Mouse (Mus musculus): ENCODE measurements at regions not wholly inside any gene's neighbourhood (a gene's known extent, or its start where the extent isn't known, plus 50 kb on each side); places are given as distances from the start of the nearest gene placed in this dataset.

DNA sequence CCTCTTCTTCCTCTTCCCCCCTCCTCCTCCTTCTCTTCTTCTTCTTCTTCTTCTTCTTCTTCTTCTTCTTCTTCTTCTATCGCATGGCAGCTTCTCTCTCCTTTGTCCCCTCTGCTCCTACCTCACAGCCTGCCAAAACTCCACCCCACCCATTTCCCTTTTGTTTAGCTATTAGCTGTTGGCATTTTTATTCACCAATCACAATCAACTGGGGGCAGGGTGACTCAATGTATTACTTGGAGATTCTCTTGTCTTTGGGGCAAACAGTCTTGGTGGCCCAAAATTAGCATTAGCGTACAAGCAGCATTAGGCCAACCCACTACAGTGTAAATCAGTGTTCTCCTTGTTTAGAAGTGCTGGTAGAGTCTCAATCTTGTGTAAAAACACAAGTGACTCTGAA, 585.7 kb downstream of the Tmem132b start:
- Histone ChIP-seq H3K79me2 (replicated peaks; ENCODE audit: control insufficient read depth, insufficient read depth, low read length) (no peaks in the 10 kb centered on the region), H3K4me1 (ENCODE audit: control insufficient read depth, insufficient read depth, low read length) (no peaks in the 10 kb centered on the region), H3K27me3 (ENCODE audit: control insufficient read depth, insufficient read depth, low read length) (no peaks in the 10 kb centered on the region), H3K36me3 (ENCODE audit: control insufficient read depth, insufficient read depth, low read length) (no peaks in the 10 kb centered on the region), H3K27ac (no peak overlapping the region), H3K4me3 (no peak overlapping the region), H3K9ac (ENCODE audit: low read depth, low read length) (no peak overlapping the region)
- no peak for DNase-seq
- intact Hi-C loops (cut with DNase I) = no loop called here
- TF ChIP-seq POLR2A (IDR thresholded peaks at IDR 0.05; ENCODE audit: insufficient read depth, low read depth, low read length) = no peak
- 83% methylated on average over 2 of the region's 2 CpGs for WGBS

DNA sequence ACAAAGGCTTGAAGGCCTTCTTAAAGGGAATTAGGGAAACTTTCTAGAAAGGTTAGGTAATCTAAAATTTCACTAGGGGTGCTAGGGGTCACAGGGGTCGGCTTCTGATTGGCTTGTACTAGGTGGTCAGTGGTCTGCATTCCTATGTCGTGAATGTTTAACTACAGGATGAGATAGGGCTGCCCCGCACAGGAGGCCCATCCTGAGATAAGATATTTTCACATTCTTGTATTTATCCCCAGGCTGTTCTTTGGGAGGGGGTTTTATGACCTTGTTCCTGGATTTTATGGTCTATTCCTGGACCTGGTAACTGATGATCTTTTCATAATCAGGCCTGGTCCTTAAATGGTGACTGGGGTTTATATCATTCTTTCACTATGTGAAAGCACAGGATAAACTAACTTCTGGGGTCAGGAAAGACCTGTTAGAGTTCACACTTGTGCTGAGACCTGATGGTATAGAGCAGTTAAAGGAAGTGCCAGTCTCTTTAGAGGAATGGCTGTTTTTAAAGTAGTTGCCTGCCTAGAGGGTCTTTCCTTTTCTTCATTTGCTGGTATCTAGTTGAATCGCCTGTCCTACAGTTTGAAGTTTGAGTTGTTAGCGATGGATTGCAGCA, 586.4 kb downstream of the Tmem132b start:
- Histone ChIP-seq H3K36me3 (ENCODE audit: control insufficient read depth, insufficient read depth, low read length) (no peaks in the 10 kb centered on the region), H3K79me2 (replicated peaks; ENCODE audit: control insufficient read depth, insufficient read depth, low read length) (no peaks in the 10 kb centered on the region), H3K9ac (ENCODE audit: low read depth, low read length) (no peak overlapping the region), H3K4me3 (no peak overlapping the region), H3K27ac (no peak overlapping the region), H3K27me3 (ENCODE audit: control insufficient read depth, insufficient read depth, low read length) (no peaks in the 10 kb centered on the region), H3K4me1 (ENCODE audit: control insufficient read depth, insufficient read depth, low read length) (no peaks in the 10 kb centered on the region)
- intact Hi-C loops (cut with DNase I) = no loop called here
- WGBS = 34% methylated on average over 5 of the region's 5 CpGs
- no peak for DNase-seq
- TF ChIP-seq CTCF (IDR thresholded peaks at IDR 0.05) (no peak), POLR2A (IDR thresholded peaks at IDR 0.05; ENCODE audit: insufficient read depth, low read depth, low read length) (no peak), EP300 (IDR thresholded peaks at IDR 0.05; ENCODE audit: insufficient read depth, low read depth, low read length) (no peak)

DNA sequence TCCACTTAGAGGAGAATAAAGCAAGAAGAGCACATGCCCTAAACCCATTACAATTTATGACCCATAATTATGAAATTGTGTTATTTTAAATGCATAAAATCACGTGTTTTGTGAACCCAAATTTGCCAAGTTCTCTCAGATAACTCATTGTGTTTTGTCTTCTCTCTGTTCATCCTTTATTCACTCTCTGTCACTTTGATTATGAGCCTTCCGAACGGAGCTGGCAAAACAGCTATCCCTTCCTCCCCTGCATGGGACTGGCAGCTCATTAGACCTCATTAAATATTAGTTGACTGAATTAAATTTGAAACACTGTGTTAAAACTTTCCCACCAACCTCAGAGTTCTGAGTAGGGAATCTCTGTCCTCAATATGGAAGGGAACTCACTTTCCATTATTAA, 587.2 kb downstream of the Tmem132b start:
- no peak for DNase-seq
- no peak overlapping the region for H3K27ac ChIP-seq
- H3K27me3 ChIP-seq (ENCODE audit: control insufficient read depth, insufficient read depth, low read length) = no peaks in the 10 kb centered on the region
- no peak overlapping the region for H3K4me3 ChIP-seq
- H3K79me2 ChIP-seq (replicated peaks; ENCODE audit: control insufficient read depth, insufficient read depth, low read length) = no peaks in the 10 kb centered on the region
- H3K36me3 ChIP-seq (ENCODE audit: control insufficient read depth, insufficient read depth, low read length) = no peaks in the 10 kb centered on the region
- TF ChIP-seq EP300 (IDR thresholded peaks at IDR 0.05; ENCODE audit: insufficient read depth, low read depth, low read length) (no peak), POLR2A (IDR thresholded peaks at IDR 0.05; ENCODE audit: insufficient read depth, low read depth, low read length) (no peak), CTCF (IDR thresholded peaks at IDR 0.05) (no peak)
- no peaks in the 10 kb centered on the region for H3K4me1 ChIP-seq (ENCODE audit: control insufficient read depth, insufficient read depth, low read length)
- intact Hi-C loops (cut with DNase I) = no loop called here
- no peak overlapping the region for H3K9ac ChIP-seq (ENCODE audit: low read depth, low read length)
- WGBS = 60% methylated on average over 3 of the region's 3 CpGs

DNA sequence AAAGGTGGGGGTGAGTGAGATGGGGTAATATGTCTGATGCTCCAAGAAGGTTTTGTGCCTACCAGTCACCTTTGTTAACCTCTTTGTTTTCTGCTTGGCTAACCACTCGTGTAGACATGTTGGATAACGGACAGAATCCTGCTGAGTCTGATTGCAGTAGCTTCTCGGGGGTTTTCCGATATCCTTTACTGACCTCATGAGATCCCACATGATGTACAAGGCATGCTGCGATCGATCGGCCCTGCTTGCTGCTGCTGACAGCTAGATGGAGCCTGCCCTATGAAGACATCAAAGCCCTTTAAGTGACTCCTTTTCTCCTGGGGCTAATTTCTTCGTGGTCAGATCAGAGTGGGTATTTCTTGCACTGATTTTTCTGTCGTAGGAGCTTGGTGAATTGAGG, 591.6 kb downstream of the Tmem132b start:
- no peak for TF ChIP-seq EP300 (IDR thresholded peaks at IDR 0.05; ENCODE audit: insufficient read depth, low read depth, low read length)
- no peak for TF ChIP-seq CTCF (IDR thresholded peaks at IDR 0.05)
- no peak for TF ChIP-seq POLR2A (IDR thresholded peaks at IDR 0.05; ENCODE audit: insufficient read depth, low read depth, low read length)
- intact Hi-C loops (cut with DNase I) = no loop called here
- Histone ChIP-seq H3K9ac (ENCODE audit: low read depth, low read length) (no peak overlapping the region), H3K79me2 (replicated peaks; ENCODE audit: control insufficient read depth, insufficient read depth, low read length) (no peaks in the 10 kb centered on the region), H3K27me3 (ENCODE audit: control insufficient read depth, insufficient read depth, low read length) (no peaks in the 10 kb centered on the region), H3K36me3 (ENCODE audit: control insufficient read depth, insufficient read depth, low read length) (no peaks in the 10 kb centered on the region), H3K27ac (no peak overlapping the region), H3K4me1 (ENCODE audit: control insufficient read depth, insufficient read depth, low read length) (no peaks in the 10 kb centered on the region), H3K4me3 (no peak overlapping the region)
- WGBS = 69% methylated on average over 9 of the region's 9 CpGs
- DNase-seq = no peak

DNA sequence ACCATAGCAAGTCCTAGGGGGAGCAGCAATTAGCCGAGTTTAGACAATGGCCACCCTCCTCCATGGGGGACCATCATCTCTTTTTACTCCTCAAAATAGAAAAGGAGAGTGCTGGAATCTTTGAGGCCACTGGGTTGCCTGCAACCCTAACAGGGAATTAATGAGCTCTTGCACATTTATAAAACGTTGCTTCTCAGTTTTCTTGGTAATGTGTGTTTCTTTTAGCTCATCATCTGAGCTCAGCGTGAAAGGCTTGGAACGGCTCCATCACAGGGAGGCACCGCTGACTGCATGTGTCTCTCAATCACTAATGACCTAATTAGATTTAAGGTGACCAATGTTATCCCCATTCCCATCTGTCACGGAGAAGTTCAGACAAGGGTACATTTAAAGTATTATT, 595.9 kb downstream of the Tmem132b start:
- intact Hi-C loops (cut with DNase I) = no loop called here
- Histone ChIP-seq H3K79me2 (replicated peaks; ENCODE audit: control insufficient read depth, insufficient read depth, low read length) (no peaks in the 10 kb centered on the region), H3K36me3 (ENCODE audit: control insufficient read depth, insufficient read depth, low read length) (no peaks in the 10 kb centered on the region), H3K27me3 (ENCODE audit: control insufficient read depth, insufficient read depth, low read length) (no peaks in the 10 kb centered on the region), H3K4me1 (ENCODE audit: control insufficient read depth, insufficient read depth, low read length) (no peaks in the 10 kb centered on the region), H3K27ac (no peak overlapping the region), H3K9ac (ENCODE audit: low read depth, low read length) (no peak overlapping the region), H3K4me3 (no peak overlapping the region)
- TF ChIP-seq POLR2A (IDR thresholded peaks at IDR 0.05; ENCODE audit: insufficient read depth, low read depth, low read length) = no peak
- no peak for TF ChIP-seq EP300 (IDR thresholded peaks at IDR 0.05; ENCODE audit: insufficient read depth, low read depth, low read length)
- no peak for TF ChIP-seq CTCF (IDR thresholded peaks at IDR 0.05)
- no peak for DNase-seq
- 73% methylated on average over 6 of the region's 6 CpGs for WGBS

DNA sequence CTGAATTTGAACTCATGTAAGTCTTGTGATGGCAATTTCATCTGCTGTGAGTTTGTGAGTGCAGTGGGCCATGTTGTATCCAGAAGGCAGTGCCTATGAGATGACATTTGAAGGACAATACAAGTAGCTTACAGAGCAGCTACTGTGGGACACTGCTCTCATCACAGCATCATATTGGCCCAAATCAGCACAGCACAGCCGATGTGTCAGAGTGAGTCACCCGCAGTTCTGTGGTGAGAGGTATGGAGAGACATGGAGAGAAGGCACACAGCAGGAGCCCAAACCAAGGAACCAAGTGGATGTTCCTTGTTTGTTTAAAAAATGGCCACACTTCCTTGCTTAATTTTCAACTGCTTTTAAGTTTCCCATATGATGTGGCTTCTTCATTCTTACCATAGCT, 617.3 kb downstream of the Tmem132b start:
- TF ChIP-seq EP300 (IDR thresholded peaks at IDR 0.05; ENCODE audit: insufficient read depth, low read depth, low read length) (no peak), CTCF (IDR thresholded peaks at IDR 0.05) (no peak), POLR2A (IDR thresholded peaks at IDR 0.05; ENCODE audit: insufficient read depth, low read depth, low read length) (no peak)
- WGBS = 80% methylated on average over 2 of the region's 2 CpGs
- intact Hi-C loops (cut with DNase I) = no loop called here
- no peaks in the 10 kb centered on the region for H3K36me3 ChIP-seq (ENCODE audit: control insufficient read depth, insufficient read depth, low read length)
- H3K27ac ChIP-seq = no peak overlapping the region
- no peaks in the 10 kb centered on the region for H3K27me3 ChIP-seq (ENCODE audit: control insufficient read depth, insufficient read depth, low read length)
- no peak for DNase-seq
- no peaks in the 10 kb centered on the region for H3K4me1 ChIP-seq (ENCODE audit: control insufficient read depth, insufficient read depth, low read length)
- H3K79me2 ChIP-seq (replicated peaks; ENCODE audit: control insufficient read depth, insufficient read depth, low read length) = no peaks in the 10 kb centered on the region
- H3K9ac ChIP-seq (ENCODE audit: low read depth, low read length) = no peak overlapping the region
- H3K4me3 ChIP-seq = no peak overlapping the region

Data from heart, adult 2 months (tissue).